Mouse (Mus musculus) liver, embryonic 13.5 days (tissue): ENCODE results near the gene 2410141K09Rik. TPM values are rescaled to one million over a fixed set of nuclear protein-coding genes. Genes with fewer than 3 reads are reported as not detected.
"Not testable (repeated sequence)": the region's sequence is repeated elsewhere in the genome, so short reads cannot be mapped to it uniquely, and the experiment has no call there.

Experiments used
- ATAC-seq: fragments of 200-750 bp; cut with Nextera tagmentation; 2 replicates; pipeline ENCODE4 v1.8.0; 2017; ENCODE audit warnings: low read depth, mild to moderate bottlenecking, moderate number of reproducible peaks, moderate library complexity
- DNase-seq: peaks from one replicate; pipeline ENCODE4 v3.0.0; 2022
- H3K27ac ChIP-seq: fragments of 300-500 bp; sonication (generic); 2 replicates; pipeline ENCODE4 v1.5.1; 2015; ENCODE audit warnings: moderate library complexity, mild to moderate bottlenecking, inconsistent platforms
- H3K27me3 ChIP-seq: fragments of 300-500 bp; sonication (generic); 2 replicates; pipeline ENCODE4 v1.6.1; 2015; ENCODE audit warnings: mild to moderate bottlenecking, inconsistent platforms
- H3K36me3 ChIP-seq: fragments of 300-500 bp; sonication (generic); 2 replicates; pipeline ENCODE4 v1.6.1; 2015; ENCODE audit warnings: mild to moderate bottlenecking, inconsistent platforms
- H3K4me1 ChIP-seq: fragments of 300-500 bp; sonication (generic); replicated peaks from 2 replicates; pipeline ENCODE4 v1.6.1; 2015; ENCODE audit warnings: inconsistent platforms
- H3K4me2 ChIP-seq: fragments of 300-500 bp; sonication (generic); 2 replicates; pipeline ENCODE4 v1.6.1; 2015; ENCODE audit warnings: inconsistent platforms, mild to moderate bottlenecking, moderate library complexity
- H3K4me3 ChIP-seq: fragments of 300-500 bp; sonication (generic); replicated peaks from 2 replicates; pipeline ENCODE4 v1.5.1; 2015; ENCODE audit warnings: mild to moderate bottlenecking, inconsistent platforms
- H3K9ac ChIP-seq: fragments of 300-500 bp; sonication (generic); 2 replicates; pipeline ENCODE4 v1.6.1; 2015; ENCODE audit warnings: mild to moderate bottlenecking, inconsistent platforms
- H3K9me3 ChIP-seq: fragments of 300-500 bp; sonication (generic); replicated peaks from 2 replicates; pipeline ENCODE4 v1.6.1; 2016; ENCODE audit warnings: inconsistent platforms
- WGBS: fragments of 180-500 bp; shearing (Covaris S2); methylation state at CpG from one replicate; pipeline ENCODE4 v1.1.7; 2015; ENCODE audit not compliant: insufficient replicate concordance; 5-methylcytosine and 5-hydroxymethylcytosine counted together
- polyA plus RNA-seq: library from polyadenylated mRNA; unstranded; fragments of >200 nt; fragmentation: Nextera tagmentation; extraction: Ambion mirVana; gene quantifications from 2 replicates; pipeline ENCODE4 v1.2.1, GENCODE M21; 2015

Gene 2410141K09Rik
- not detected in 2 replicates for polyA plus RNA-seq

- not testable (repeated sequence) for H3K4me1 ChIP-seq, H3K36me3 ChIP-seq, H3K4me2 ChIP-seq, ATAC-seq, H3K9me3 ChIP-seq, H3K27me3 ChIP-seq, H3K9ac ChIP-seq, H3K27ac ChIP-seq, H3K4me3 ChIP-seq, DNase-seq
- WGBS: no CpG with 5 or more reads among the region's 6 CpGs
These were observed at the start of gene 2410141K09Rik for GRCm38 (mm10) chr13:66441018-66441417. Gene 2410141K09Rik (minus strand): TSS chr13:66441118.

DNA sequence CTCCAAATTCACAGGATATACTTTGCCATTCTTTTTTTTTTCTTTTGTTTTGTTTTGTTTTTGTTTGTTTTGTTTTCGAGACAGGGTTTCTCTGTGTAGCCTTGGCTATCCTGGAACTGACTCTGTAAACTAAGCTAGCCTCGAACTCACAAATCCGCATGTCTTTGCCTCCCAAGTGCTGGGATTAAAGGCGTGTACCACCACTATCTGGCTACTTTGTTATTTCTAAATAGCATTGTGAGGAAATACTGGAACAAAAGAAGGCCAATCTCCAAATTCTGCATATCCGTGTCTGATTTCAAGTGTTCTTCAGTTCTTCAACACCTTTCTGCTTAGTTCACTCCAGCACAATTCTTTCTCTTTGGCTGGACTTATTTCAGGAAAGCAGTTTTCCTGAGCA lies 14.1 kb downstream of the 2410141K09Rik start:
- H3K27ac ChIP-seq, H3K27me3 ChIP-seq, DNase-seq, ATAC-seq, H3K9me3 ChIP-seq, H3K4me1 ChIP-seq, H3K36me3 ChIP-seq, H3K4me2 ChIP-seq, H3K4me3 ChIP-seq, H3K9ac ChIP-seq: not testable (repeated sequence)
- 0% methylated on average over 1 of the region's 5 CpGs for WGBS

GRCm38 (mm10) chr13:66414962-66415361 lies 26.0 kb downstream of the 2410141K09Rik start:
- not testable (repeated sequence) for ATAC-seq, DNase-seq, H3K4me2 ChIP-seq, H3K9ac ChIP-seq, H3K27ac ChIP-seq, H3K27me3 ChIP-seq, H3K4me3 ChIP-seq, H3K4me1 ChIP-seq, H3K9me3 ChIP-seq, H3K36me3 ChIP-seq
- WGBS: no CpG with 5 or more reads among the region's 2 CpGs

Other genes starting within 250 kb of the 2410141K09Rik start
- gene Gm10772, start 213.5 kb downstream of the 2410141K09Rik start, polyA plus RNA-seq: not detected in 2 replicates